Mouse (Mus musculus): Measurements from ENCODE around the gene Cldn34b2.

DNA sequence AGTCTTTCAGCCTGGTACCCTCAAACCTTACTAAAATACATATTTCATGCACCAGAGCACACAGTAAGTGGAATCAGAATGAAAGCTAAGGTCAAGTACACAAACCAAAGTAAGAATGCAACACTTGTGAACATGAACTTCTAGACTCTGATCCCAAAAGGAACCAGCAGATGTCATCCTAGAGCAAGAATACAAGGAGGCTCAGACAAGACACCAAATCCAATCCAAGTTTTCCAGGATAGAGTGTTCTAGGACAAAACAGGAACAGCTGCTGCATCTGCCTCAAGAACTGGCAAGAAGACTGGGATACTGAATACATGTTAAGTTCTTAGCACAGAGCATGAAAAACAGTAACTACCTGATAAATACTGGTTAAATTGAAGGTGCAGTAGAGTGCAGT, 30.2 kb downstream of the Cldn34b2 start:
- TF ChIP-seq POLR2A (IDR thresholded peaks at IDR 0.05; ENCODE audit: borderline replicate concordance, extremely low read depth, insufficient read depth, insufficient read length, poor library complexity, severe bottlenecking), result no peak
- peak; percentile 14; the same call in 1 of the 2 replicates for TF ChIP-seq CTCF (IDR thresholded peaks at IDR 0.05; ENCODE audit: borderline replicate concordance, extremely low read depth, insufficient read depth, insufficient read length)

Measured in brain, embryonic 14.5 days (tissue).